Mouse (Mus musculus) liver, postnatal 0 days (tissue): Measurements from ENCODE around the gene Aldh1a3.

Experiments
- CTCF ChIP-seq: sonication (generic); IDR thresholded peaks from 2 replicates; pipeline ENCODE4 v1.5.1; 2016; ENCODE audit warnings: antibody characterized with exemption, low read depth
- EP300 ChIP-seq: IDR thresholded peaks from 2 replicates; pipeline ENCODE4 v1.6.1; 2016; ENCODE audit warnings: antibody characterized with exemption, low read depth, mild to moderate bottlenecking

- no peak for TF ChIP-seq EP300
- no peak for TF ChIP-seq CTCF
Measured at GRCm38 (mm10) chr7:66449971-66450752, 22.8 kb upstream of the Aldh1a3 start.
